Mouse (Mus musculus) testis, postnatal 10 days (tissue): ENCODE measurements around the gene Cdhr4.
A peak's percentile ranks its signal among the peaks of the same experiment; 100 is the strongest.

ENCODE experiments used
- DNase-seq: peaks from one replicate; pipeline ENCODE4 v3.0.0; 2021; ENCODE audit warnings: low spot score

Cdhr4 gene

DNA sequence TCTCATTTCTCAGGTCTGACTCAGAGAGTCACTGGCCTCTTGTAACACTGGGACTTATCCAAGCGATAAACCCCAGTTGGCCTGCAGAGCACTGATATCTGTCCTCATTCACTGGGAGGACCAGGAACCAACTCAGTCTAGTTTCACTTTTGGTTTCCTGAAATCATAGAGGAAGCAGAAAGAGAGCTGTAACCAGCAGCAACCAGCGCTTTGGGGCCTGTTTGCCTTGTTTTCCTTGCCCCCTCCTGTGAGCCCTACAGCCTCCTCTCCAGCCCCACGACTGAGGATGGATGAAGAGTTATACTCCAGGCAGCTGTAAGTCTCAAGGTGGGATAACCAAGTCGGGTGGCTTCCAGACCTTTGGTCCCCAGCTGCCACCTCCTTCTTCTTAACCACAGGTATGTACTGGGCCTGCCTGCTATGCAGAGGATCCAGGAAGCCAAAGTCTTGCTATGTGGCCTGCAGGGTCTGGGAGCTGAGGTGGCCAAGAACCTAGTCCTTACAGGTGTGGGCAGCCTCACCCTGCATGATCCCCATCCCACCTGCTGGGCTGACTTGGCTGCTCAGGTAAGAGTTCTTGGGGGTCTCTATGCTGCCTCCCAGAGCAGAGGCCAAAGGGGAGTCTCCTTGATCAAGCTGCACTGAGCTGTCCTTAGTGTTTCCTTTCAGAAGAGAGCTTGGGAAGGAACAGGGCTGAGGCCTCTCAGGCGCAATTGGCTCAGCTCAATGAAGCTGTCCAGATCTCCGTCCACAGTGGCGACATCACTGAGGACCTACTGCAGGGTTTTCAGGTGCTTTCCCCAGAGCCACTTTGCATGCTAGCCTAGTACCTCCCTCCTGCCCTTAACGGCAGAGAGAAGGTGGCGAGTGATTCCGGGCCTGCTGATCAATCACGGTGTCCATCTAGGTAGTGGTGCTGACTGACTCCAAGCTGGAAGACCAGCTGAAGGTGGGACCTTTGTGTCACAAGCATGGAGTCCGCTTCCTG lies 16.6 kb upstream of the Cdhr4 start, which contains the start of gene Uba7:
Gene Uba7 (plus strand): TSS at position 107 of the 988 bp plus-strand sequence.
- no peak for DNase-seq

DNA sequence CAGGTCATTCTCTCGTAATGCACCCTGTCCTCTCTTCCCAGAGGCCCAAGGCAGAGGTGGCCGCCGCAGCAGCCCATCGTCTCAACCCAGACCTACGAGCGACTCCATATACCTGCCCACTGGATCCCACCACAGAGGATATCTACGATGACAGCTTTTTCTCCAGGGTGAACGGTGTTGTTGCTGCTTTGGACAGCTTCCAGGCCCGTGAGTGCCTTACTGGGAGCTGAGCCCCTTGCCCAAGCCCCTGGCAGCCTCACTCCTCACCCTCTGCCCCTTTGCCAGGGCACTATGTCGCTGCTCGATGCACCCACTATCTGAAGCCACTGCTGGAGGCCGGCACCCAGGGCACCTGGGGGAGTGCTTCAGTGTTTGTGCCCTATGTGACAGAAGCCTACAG lies 13.5 kb upstream of the Cdhr4 start:
- DNase-seq = no peak

GRCm38 (mm10) chr9:107981684-107982605 lies 10.4 kb upstream of the Cdhr4 start:
- DNase-seq = no peak

GRCm38 (mm10) chr9:107982681-107983346 lies 9.5 kb upstream of the Cdhr4 start, which contains the start of gene Gm20661:
Gene Gm20661, plus strand, starts transcription at chr9:107983058.
- DNase-seq = peak; percentile 73

- peak; percentile 85 for DNase-seq
These were observed 8.8 kb upstream of the Cdhr4 start for GRCm38 (mm10) chr9:107983421-107983890.

DNA sequence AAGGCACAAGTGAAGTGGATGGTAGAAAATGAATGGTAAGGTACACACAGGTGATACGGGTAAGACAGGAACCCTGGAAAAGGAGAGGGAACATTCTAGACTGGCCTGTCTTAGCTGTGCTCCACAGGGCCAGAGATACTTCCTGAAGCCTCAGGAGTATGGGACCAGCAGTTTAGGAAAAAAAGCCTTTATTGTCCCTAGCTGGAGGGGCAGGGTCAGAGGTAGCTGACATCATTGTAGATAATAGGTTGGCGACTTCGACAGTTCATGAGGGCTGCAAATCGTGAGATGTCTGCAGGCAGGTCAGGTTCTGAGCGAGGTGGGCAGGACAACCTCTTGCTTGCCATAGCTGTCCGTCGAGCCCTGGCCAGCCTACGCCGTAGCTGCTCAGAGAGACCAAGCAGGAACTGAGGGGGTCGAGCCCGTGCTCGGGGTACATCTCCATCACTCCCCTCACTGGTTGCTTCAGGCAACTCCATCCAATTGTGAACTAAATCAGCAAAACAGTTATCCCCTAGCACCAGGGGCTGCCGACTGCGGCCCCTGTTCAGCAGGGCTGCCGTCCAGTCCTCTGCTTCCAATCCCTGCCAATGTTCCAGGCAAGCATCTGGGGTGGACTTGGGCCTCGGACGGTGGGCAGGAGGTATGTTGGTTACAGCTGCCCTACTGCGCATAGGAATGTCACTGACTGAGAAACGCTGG lies 8.1 kb upstream of the Cdhr4 start:
- DNase-seq = no peak

- no peak for DNase-seq
These were observed 7.6 kb upstream of the Cdhr4 start for GRCm38 (mm10) chr9:107984754-107985055.

GRCm38 (mm10) chr9:107985131-107986119 lies 6.9 kb upstream of the Cdhr4 start, which contains the start of gene Inka1:
Gene Inka1, minus strand, starts transcription at chr9:107985879.
- peak; percentile 95 for DNase-seq

- peak; percentile 84 for DNase-seq
These were observed 5.9 kb upstream of the Cdhr4 start for GRCm38 (mm10) chr9:107986376-107986775.

DNA sequence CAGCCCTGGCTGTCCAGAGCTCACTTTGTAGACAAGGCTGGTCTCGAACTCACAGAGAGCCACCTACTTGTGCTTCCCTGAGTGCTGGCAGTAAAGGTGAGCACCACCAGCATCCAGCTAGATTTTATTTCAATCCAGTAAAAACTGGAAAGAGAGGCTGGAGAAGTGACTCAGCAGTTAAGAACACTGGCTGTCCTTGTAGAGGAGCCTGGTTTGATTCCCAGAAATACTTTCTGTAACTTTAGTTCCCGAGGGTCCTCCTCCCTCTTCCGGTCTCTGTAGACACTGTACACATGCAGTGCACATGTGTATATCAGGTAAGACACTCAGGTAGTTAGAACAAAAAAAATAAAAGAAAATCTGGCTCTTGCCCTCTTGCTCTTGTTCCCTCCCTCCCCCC lies 4.3 kb upstream of the Cdhr4 start:
- DNase-seq = no peak

GRCm38 (mm10) chr9:107993013-107993412 lies 716 bp downstream of the Cdhr4 start:
- no peak for DNase-seq

- DNase-seq = no peak
These were observed 2.2 kb downstream of the Cdhr4 start for GRCm38 (mm10) chr9:107994464-107994863.

GRCm38 (mm10) chr9:107995513-107995912 lies 3.2 kb downstream of the Cdhr4 start:
- no peak for DNase-seq

GRCm38 (mm10) chr9:107996049-107996448 lies 3.8 kb downstream of the Cdhr4 start, which contains the start of gene Gm20662:
Gene Gm20662, plus strand, starts transcription at chr9:107996349.
- no peak for DNase-seq

DNA sequence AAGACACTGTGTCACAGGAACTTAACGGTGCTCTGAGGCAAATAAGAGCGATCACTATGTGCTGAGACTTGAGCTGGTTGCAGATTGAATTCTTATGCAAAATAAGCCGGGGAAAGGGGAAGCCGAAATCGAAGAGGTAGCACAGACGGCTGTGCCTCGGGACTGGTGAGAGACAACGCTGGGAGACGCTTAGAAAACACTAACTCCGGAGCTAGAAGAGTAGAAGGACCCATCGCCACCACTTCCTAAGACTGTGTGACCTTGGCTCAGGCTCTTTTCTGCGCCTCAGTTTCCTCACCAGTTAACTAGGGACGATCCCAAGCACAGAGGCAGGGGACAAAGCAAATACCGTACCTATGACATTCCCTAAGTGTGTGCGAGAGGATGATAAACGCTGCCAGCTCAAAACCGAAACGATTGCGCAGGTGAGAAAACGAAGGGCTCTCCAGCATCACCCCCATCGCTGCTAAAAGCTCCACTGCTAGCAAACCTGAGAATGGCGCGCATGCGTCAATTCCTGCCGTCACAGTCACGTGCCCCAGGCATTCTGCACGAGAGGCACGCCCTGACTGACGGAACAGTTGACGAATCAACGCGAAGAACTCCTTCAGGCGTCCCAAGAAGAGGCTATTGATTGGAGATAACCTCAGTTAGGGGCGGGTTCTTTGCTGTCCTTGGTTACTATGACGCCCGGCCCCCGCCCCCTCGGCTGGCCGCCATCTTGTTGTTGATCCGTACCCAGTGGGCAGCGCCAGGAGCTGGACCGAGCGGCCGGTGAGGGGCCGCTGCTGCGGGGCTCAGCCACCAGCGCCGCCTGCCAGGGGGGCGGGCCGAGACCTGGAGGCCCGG lies 9.8 kb downstream of the Cdhr4 start, which contains the start of gene Ip6k1:
Gene Ip6k1 (plus strand): TSS at position 580 of the 849 bp plus-strand sequence.
- DNase-seq = peak; percentile 100

- peak; percentile 76 for DNase-seq
These were observed 10.7 kb downstream of the Cdhr4 start for GRCm38 (mm10) chr9:108002778-108003530.

- peak; percentile 45 for DNase-seq
These were observed 11.2 kb downstream of the Cdhr4 start for GRCm38 (mm10) chr9:108003531-108003890.

DNA sequence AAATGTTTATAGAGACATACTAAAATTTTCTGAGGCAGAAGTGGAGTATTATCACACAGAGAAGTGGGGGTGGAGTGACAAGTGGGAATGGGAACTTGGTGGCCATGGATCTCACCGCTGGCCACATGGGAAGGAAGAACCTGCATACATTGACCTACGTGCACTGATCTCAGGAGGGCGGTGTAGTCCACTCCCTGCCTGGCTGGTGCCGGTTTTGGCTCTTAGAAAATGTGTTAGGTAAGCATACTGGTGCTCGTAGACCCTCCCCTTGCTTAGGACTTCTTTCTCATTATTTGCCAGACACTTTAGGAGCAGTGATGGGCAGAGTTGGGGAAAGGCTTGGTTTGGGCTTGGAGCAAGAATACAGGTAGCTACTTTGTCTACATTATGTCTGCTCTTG lies 15.7 kb downstream of the Cdhr4 start:
- DNase-seq = no peak
